Mouse (Mus musculus) embryo, embryonic 10.5 days (tissue): ENCODE measurements around the gene S100b.

Experiments
- DNase-seq: peaks from one replicate; pipeline ENCODE4 v3.0.0-alpha.2; 2015; ENCODE audit warnings: low spot score

The S100b gene

GRCm38 (mm10) chr10:76253536-76253935 lies at the start of gene S100b:
Gene S100b (plus strand): TSS chr10:76253853.
- no peak for DNase-seq

- no peak for DNase-seq
These were observed 46.3 kb upstream of the S100b start for GRCm38 (mm10) chr10:76207262-76207796.

- DNase-seq = no peak
These were observed 44.4 kb upstream of the S100b start for GRCm38 (mm10) chr10:76209241-76209640.

GRCm38 (mm10) chr10:76210806-76211205 lies 42.8 kb upstream of the S100b start:
- DNase-seq = no peak

GRCm38 (mm10) chr10:76212121-76212520 lies 41.5 kb upstream of the S100b start:
- DNase-seq = no peak

GRCm38 (mm10) chr10:76214161-76214560 lies 39.5 kb upstream of the S100b start:
- DNase-seq = no peak

GRCm38 (mm10) chr10:76217056-76217455 lies 36.6 kb upstream of the S100b start:
- DNase-seq = no peak

- DNase-seq = no peak
These were observed 35.4 kb upstream of the S100b start for GRCm38 (mm10) chr10:76218240-76218639.

GRCm38 (mm10) chr10:76225944-76226343 lies 27.7 kb upstream of the S100b start:
- DNase-seq = no peak

- DNase-seq = no peak
These were observed 24.0 kb upstream of the S100b start for GRCm38 (mm10) chr10:76229627-76230026.

GRCm38 (mm10) chr10:76237341-76238225 lies 16.1 kb upstream of the S100b start, which contains the start of gene Prmt2:
Gene Prmt2 (minus strand): TSS chr10:76237865.
- DNase-seq = peak; percentile 97

GRCm38 (mm10) chr10:76239401-76239800 lies 14.3 kb upstream of the S100b start:
- no peak for DNase-seq

- DNase-seq = no peak
These were observed 8.5 kb upstream of the S100b start for GRCm38 (mm10) chr10:76245106-76245505.

GRCm38 (mm10) chr10:76246601-76247000 lies 7.1 kb upstream of the S100b start:
- DNase-seq = peak; percentile 24

- peak; percentile 28 for DNase-seq
These were observed 5.5 kb upstream of the S100b start for GRCm38 (mm10) chr10:76247960-76248646.

GRCm38 (mm10) chr10:76248647-76248968 lies 5.0 kb upstream of the S100b start:
- no peak for DNase-seq

- DNase-seq = no peak
These were observed 2.8 kb upstream of the S100b start for GRCm38 (mm10) chr10:76250870-76251269.

- no peak for DNase-seq
These were observed 574 bp upstream of the S100b start for GRCm38 (mm10) chr10:76253079-76253478.

- no peak for DNase-seq
These were observed 2.0 kb downstream of the S100b start for GRCm38 (mm10) chr10:76255617-76256016.

- no peak for DNase-seq
These were observed 3.6 kb downstream of the S100b start for GRCm38 (mm10) chr10:76257231-76257630.

- DNase-seq = no peak
These were observed 4.2 kb downstream of the S100b start for GRCm38 (mm10) chr10:76257719-76258390.

GRCm38 (mm10) chr10:76259566-76260232 lies 6.0 kb downstream of the S100b start:
- peak; percentile 52 for DNase-seq
